Mouse (Mus musculus): ENCODE results near the gene Prkag3. TPM values are rescaled to one million over a fixed set of nuclear protein-coding genes. Genes with fewer than 3 reads are reported as not detected.

Gene Prkag3
- polyA plus RNA-seq, 1 experiment from 2014 or later, result 0.12 TPM

- ATAC-seq (ENCODE audit: low read depth) (no peak), DNase-seq (no peak)
- Histone ChIP-seq H3K4me2 (no peak overlapping the region), H3K4me3 (replicated peaks) (no peak overlapping the region), H3K27me3 (no peaks in the 10 kb centered on the region), H3K9ac (no peak overlapping the region), H3K9me3 (replicated peaks) (no peaks in the 10 kb centered on the region), H3K36me3 (no peaks in the 10 kb centered on the region), H3K27ac (no peak overlapping the region), H3K4me1 (replicated peaks) (no peaks in the 10 kb centered on the region)
- WGBS (ENCODE audit: insufficient replicate concordance), result 38% methylated on average over 5 of the region's 5 CpGs
These were observed 22.3 kb downstream of the Prkag3 start for GRCm38 (mm10) chr1:74726674-74727073.

- no peak overlapping the region for H3K9ac ChIP-seq
- no peaks in the 10 kb centered on the region for H3K36me3 ChIP-seq
- no peaks in the 10 kb centered on the region for H3K9me3 ChIP-seq (replicated peaks)
- H3K27me3 ChIP-seq, result no peaks in the 10 kb centered on the region
- no peak overlapping the region for H3K4me2 ChIP-seq
- no peak overlapping the region for H3K4me3 ChIP-seq (replicated peaks)
- WGBS (ENCODE audit: insufficient replicate concordance), result 59% methylated on average over 5 of the region's 5 CpGs
- DNase-seq (no peak), ATAC-seq (ENCODE audit: low read depth) (no peak)
- no peaks in the 10 kb centered on the region for H3K4me1 ChIP-seq (replicated peaks)
- no peak overlapping the region for H3K27ac ChIP-seq
These were observed 22.9 kb downstream of the Prkag3 start for GRCm38 (mm10) chr1:74726114-74726513.

- Histone ChIP-seq H3K36me3 (no peaks in the 10 kb centered on the region), H3K4me1 (replicated peaks) (no peaks in the 10 kb centered on the region; the same call in 1 of the 2 replicates), H3K9me3 (replicated peaks) (no peaks in the 10 kb centered on the region), H3K4me2 (no peak overlapping the region), H3K27me3 (no peaks in the 10 kb centered on the region), H3K9ac (no peak overlapping the region), H3K4me3 (replicated peaks) (no peak overlapping the region), H3K27ac (no peak overlapping the region)
- ATAC-seq (ENCODE audit: low read depth) (no peak), DNase-seq (no peak)
- 51% methylated on average over 2 of the region's 2 CpGs for WGBS (ENCODE audit: insufficient replicate concordance)
These were observed 25.3 kb downstream of the Prkag3 start for GRCm38 (mm10) chr1:74723748-74724147.

- no peak for ATAC-seq (ENCODE audit: low read depth)
- Histone ChIP-seq H3K4me3 (replicated peaks) (no peak overlapping the region), H3K9ac (no peak overlapping the region), H3K4me1 (replicated peaks) (no peaks in the 10 kb centered on the region; the same call in 1 of the 2 replicates), H3K27ac (no peak overlapping the region), H3K9me3 (replicated peaks) (no peaks in the 10 kb centered on the region), H3K27me3 (no peaks in the 10 kb centered on the region), H3K36me3 (no peaks in the 10 kb centered on the region), H3K4me2 (no peak overlapping the region)
- no peak for DNase-seq
- 65% methylated on average over 6 of the region's 6 CpGs for WGBS (ENCODE audit: insufficient replicate concordance)
These were observed 27.4 kb downstream of the Prkag3 start for GRCm38 (mm10) chr1:74721657-74722056.

- no peak for ATAC-seq (ENCODE audit: low read depth)
- Histone ChIP-seq H3K27me3 (peaks cover 3% of the 10 kb centered on the region; the same call in 1 of the 2 replicates), H3K4me1 (replicated peaks) (peaks cover 2% of the 10 kb centered on the region; the same call in 1 of the 2 replicates), H3K9ac (no peak overlapping the region), H3K36me3 (no peaks in the 10 kb centered on the region), H3K9me3 (replicated peaks) (no peaks in the 10 kb centered on the region), H3K27ac (no peak overlapping the region), H3K4me2 (no peak overlapping the region), H3K4me3 (replicated peaks) (no peak overlapping the region)
- WGBS (ENCODE audit: insufficient replicate concordance), result 66% methylated on average over 3 of the region's 3 CpGs
- no peak for DNase-seq
These were observed 29.7 kb downstream of the Prkag3 start for GRCm38 (mm10) chr1:74719281-74719680.

- Histone ChIP-seq H3K9ac (no peak overlapping the region), H3K9me3 (replicated peaks) (no peaks in the 10 kb centered on the region), H3K27me3 (peaks cover 15% of the 10 kb centered on the region), H3K36me3 (no peaks in the 10 kb centered on the region), H3K4me1 (replicated peaks) (peaks cover 9% of the 10 kb centered on the region; the same call in 1 of the 2 replicates), H3K27ac (no peak overlapping the region), H3K4me2 (no peak overlapping the region), H3K4me3 (replicated peaks) (no peak overlapping the region)
- 77% methylated on average over 8 of the region's 8 CpGs for WGBS (ENCODE audit: insufficient replicate concordance)
- DNase-seq (no peak), ATAC-seq (ENCODE audit: low read depth) (no peak)
These were observed 30.9 kb downstream of the Prkag3 start for GRCm38 (mm10) chr1:74718113-74718512.

- no peak overlapping the region for H3K27ac ChIP-seq
- H3K36me3 ChIP-seq, result no peaks in the 10 kb centered on the region
- ATAC-seq (ENCODE audit: low read depth) (no peak), DNase-seq (no peak)
- no peak overlapping the region for H3K4me2 ChIP-seq
- H3K4me3 ChIP-seq (replicated peaks), result no peak overlapping the region
- H3K27me3 ChIP-seq, result peaks cover 20% of the 10 kb centered on the region
- 74% methylated on average over 6 of the region's 6 CpGs for WGBS (ENCODE audit: insufficient replicate concordance)
- H3K9ac ChIP-seq, result no peak overlapping the region
- H3K4me1 ChIP-seq (replicated peaks), result peaks cover 16% of the 10 kb centered on the region
- H3K9me3 ChIP-seq (replicated peaks), result no peaks in the 10 kb centered on the region
These were observed 33.1 kb downstream of the Prkag3 start for GRCm38 (mm10) chr1:74715886-74716285.

- 38% methylated on average over 5 of the region's 5 CpGs for WGBS (ENCODE audit: insufficient replicate concordance)
- H3K27me3 ChIP-seq, result peaks cover 20% of the 10 kb centered on the region
- H3K4me3 ChIP-seq (replicated peaks), result no peak overlapping the region
- no peaks in the 10 kb centered on the region for H3K36me3 ChIP-seq
- no peak overlapping the region for H3K9ac ChIP-seq
- no peak for ATAC-seq (ENCODE audit: low read depth)
- H3K4me2 ChIP-seq, result no peak overlapping the region
- H3K4me1 ChIP-seq (replicated peaks), result peaks cover 16% of the 10 kb centered on the region
- H3K27ac ChIP-seq, result no peak overlapping the region
- H3K9me3 ChIP-seq (replicated peaks), result no peaks in the 10 kb centered on the region
- no peak for DNase-seq
These were observed 33.6 kb downstream of the Prkag3 start for GRCm38 (mm10) chr1:74715468-74715867.

GRCm38 (mm10) chr1:74714967-74715366 lies 34.1 kb downstream of the Prkag3 start:
- Histone ChIP-seq H3K9me3 (replicated peaks) (no peaks in the 10 kb centered on the region), H3K9ac (no peak overlapping the region), H3K4me2 (no peak overlapping the region), H3K27ac (no peak overlapping the region), H3K4me1 (replicated peaks) (peaks cover 16% of the 10 kb centered on the region), H3K36me3 (no peaks in the 10 kb centered on the region), H3K4me3 (replicated peaks) (no peak overlapping the region), H3K27me3 (peaks cover 20% of the 10 kb centered on the region)
- 12% methylated on average over 2 of the region's 2 CpGs for WGBS (ENCODE audit: insufficient replicate concordance)
- no peak for DNase-seq
- no peak for ATAC-seq (ENCODE audit: low read depth)

- Histone ChIP-seq H3K27me3 (peaks cover 20% of the 10 kb centered on the region), H3K36me3 (no peaks in the 10 kb centered on the region), H3K4me3 (replicated peaks) (peak overlapping the region; percentile 57), H3K9me3 (replicated peaks) (no peaks in the 10 kb centered on the region), H3K27ac (no peak overlapping the region), H3K4me2 (peak overlapping the region; percentile 75), H3K4me1 (replicated peaks) (peaks cover 16% of the 10 kb centered on the region), H3K9ac (peak overlapping the region; percentile 59)
- 23% methylated on average over 12 of the region's 12 CpGs for WGBS (ENCODE audit: insufficient replicate concordance)
- DNase-seq (no peak), ATAC-seq (ENCODE audit: low read depth) (no peak)
These were observed 34.9 kb downstream of the Prkag3 start for GRCm38 (mm10) chr1:74713859-74714730.

GRCm38 (mm10) chr1:74713099-74713858 lies 35.7 kb downstream of the Prkag3 start, which contains the start of gene Cyp27a1:
Cyp27a1 (plus strand) TSS chr1:74713574.
- H3K27ac ChIP-seq, result no peak within 1 kb of the TSS
- WGBS (ENCODE audit: insufficient replicate concordance), result 5% methylated on average over 35 of the region's 35 CpGs
- peak within 1 kb of the TSS; percentile 57 for H3K4me3 ChIP-seq (replicated peaks)
- H3K27me3 ChIP-seq, result peaks cover 20% of the 10 kb centered on the region
- no peaks in the 10 kb centered on the region for H3K36me3 ChIP-seq
- H3K9ac ChIP-seq, result peak within 1 kb of the TSS; percentile 59
- H3K4me1 ChIP-seq (replicated peaks), result peaks cover 16% of the 10 kb centered on the region
- peak; percentile 65 for ATAC-seq (ENCODE audit: low read depth)
- no peaks in the 10 kb centered on the region for H3K9me3 ChIP-seq (replicated peaks)
- H3K4me2 ChIP-seq, result peak within 1 kb of the TSS; percentile 75
- DNase-seq, result no peak

All from liver, embryonic 13.5 days (tissue).